Mouse (Mus musculus) 416B (cell line): ENCODE results near the gene Togaram2.
"Not testable (repeated sequence)": the region's sequence is repeated elsewhere in the genome, so short reads cannot be mapped to it uniquely, and the experiment has no call there.

Experiments used
- DNase-seq: peaks from one replicate; pipeline ENCODE4 v3.0.0; 2011; ENCODE audit warnings: low read depth

The Togaram2 gene

DNA sequence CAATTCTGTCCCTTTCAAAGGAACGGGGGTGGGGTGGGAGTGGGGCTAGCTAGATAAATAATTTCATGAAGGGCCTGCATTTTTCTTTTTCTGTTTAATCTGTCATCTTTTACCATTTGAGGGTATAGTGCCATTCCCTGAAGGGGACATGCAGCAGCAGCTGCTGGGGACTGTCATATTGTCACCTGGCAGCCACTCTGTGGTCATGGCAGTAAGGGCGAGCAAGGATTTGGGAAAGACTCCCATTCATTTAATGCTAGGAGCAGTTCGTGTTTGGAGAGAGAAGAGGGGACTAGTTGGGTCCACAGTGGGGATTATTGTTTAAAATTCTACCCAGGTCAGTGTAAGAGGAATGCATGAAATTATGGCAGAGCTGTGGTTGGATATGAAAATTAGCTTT is 63.4 kb downstream of the Togaram2 start:
- DNase-seq, result no peak

DNA sequence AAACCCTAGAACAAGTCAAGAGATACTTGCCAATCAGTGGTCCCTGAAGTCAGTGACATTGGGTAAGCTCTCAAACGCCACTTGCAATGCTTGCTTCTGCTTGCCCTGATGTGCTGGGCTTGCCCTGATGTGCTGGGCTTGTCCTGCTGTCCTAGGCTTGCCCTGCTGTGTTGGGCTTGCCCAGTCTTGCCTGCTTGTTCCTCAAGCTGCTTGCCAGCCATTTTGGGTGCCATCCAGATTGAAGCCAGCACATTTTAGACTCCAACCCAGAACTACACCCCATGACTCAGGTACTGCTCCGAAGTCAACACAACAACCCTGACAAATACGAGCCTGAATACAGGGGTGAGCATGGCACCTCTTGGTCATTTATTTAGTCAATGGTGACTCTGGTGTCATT is 69.1 kb downstream of the Togaram2 start:
- DNase-seq, result no peak

DNA sequence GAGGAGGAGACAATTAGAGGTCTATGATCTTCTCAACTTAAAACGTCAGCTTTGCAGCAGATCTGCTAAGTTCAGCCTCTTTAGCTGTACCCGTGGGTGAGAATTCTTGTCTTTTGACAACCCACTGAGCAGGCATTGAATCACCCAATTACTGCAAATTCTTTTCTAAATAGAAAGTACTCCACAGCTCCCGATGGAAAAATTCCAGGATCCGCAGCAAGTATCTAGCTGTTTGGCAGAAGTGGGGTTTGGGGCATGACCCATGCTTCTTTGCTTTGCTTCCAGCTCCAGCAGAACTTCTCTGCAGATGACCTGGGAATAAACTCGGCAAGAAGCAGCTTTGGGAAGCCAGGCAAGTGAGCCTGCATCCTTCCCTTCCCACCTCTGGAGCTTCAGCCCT is 69.9 kb downstream of the Togaram2 start:
- no peak for DNase-seq

- DNase-seq, result no peak
These were observed 73.1 kb downstream of the Togaram2 start for GRCm38 (mm10) chr17:71746114-71746513.

DNA sequence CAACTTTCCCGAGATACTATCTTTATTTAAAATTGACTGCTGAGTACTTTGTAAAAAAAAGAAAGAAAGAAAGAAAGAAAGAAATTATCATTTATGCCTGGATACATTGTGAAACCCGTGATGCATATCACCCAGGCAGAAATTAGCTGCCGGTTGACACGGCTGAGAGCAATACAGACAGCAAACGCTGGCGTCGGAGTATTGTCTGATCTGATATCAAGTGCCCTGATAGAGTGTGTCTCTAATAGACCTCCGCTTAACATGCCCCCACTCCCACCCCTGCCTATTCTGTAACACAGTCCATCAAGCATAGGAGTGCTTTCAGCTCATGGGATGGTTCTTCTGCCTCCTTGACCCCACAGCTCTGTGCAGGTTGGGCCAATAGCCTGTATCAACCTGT is 74.5 kb downstream of the Togaram2 start:
- no peak for DNase-seq

DNA sequence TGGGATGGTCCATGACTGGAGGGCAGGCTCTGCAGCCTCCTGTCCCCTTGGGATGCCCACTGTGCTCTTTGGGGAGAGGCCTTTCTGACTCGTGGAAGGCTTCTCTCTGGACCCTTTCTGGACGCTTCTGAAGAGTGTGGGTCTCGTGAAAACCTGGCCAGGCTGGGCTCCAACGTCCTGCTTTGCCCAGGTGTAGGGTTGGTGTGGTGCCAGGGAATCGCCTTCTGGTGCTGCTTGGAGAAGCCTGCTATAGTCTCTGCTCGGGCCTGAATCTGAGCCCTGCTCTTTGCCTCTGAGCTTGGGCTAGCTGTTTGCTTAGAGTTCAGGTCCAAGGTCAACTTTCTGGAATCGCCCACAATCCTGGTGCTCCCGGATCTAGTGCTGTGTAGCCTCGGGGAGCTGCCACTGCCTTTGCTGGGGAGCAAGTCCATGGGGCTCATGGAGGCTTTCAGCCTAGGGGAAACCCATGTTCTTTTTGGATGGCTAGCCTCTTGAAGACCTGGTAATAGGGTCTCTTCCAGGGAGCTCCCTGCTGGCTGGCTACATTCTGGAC is 76.6 kb downstream of the Togaram2 start:
- no peak for DNase-seq

DNA sequence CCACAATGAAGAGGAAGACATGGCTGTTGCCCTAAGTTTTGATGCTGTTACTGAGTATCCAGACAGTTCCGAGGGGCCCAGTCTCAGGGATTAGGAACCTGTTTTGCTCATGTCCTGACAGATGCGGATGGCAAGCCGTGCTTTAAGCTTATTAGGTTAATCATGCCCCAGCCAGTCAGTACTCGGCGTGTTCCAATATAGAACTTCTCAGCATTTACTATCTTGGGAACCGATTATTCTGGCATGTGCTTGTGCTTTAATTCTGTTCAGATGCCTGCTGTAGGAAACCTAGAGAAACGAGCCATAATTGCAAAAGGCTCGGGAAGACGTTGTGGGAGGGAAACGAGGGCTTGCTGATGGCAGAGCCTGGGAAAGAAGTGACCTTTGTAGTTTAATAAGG is 79.8 kb downstream of the Togaram2 start, which contains the start of gene Pcare:
Pcare (minus strand) TSS at position 64 of the 400 bp plus-strand sequence.
- no peak for DNase-seq

- DNase-seq, result no peak
These were observed 87.5 kb downstream of the Togaram2 start for GRCm38 (mm10) chr17:71760536-71760935.

- not testable (repeated sequence) for DNase-seq
These were observed 95.1 kb downstream of the Togaram2 start, which contains the start of gene Clip4 for GRCm38 (mm10) chr17:71768173-71768572. TSS of gene Clip4 (plus strand) at chr17:71768473.

GRCm38 (mm10) chr17:71769564-71769963 is 96.5 kb downstream of the Togaram2 start:
- DNase-seq, result no peak

- no peak for DNase-seq
These were observed 97.6 kb downstream of the Togaram2 start for GRCm38 (mm10) chr17:71770696-71771095.

- no peak for DNase-seq
These were observed 101.1 kb downstream of the Togaram2 start for GRCm38 (mm10) chr17:71774173-71774572.

DNA sequence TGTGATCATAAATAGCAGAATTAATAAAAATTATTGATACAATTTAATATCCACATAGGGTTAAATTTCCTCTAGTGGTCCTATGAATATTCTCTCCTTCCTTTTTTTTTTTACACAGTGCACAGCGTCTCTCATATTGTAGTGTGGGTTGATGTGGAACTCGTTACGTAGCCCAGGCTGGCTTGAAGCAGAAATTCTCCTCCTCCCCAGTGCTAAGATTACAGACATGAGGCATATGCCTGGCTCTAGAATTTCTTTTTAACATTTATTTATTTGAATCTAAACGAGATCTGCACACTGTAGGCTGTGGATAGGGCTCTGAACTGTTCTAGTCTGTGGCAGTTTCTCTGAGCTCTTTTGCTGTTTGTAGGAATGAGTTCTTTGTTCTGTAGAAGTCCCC is 102.2 kb downstream of the Togaram2 start:
- DNase-seq, result no peak

- no peak for DNase-seq
These were observed 105.6 kb downstream of the Togaram2 start for GRCm38 (mm10) chr17:71778696-71779095.
